ENCODE assay signal across 8 mouse cellular contexts in genomic region chr17:35909919-35910369, GRCm38 (mm10). TPM values are rescaled to one million over a fixed set of nuclear protein-coding genes. Genes with fewer than 3 reads are reported as not detected.
DNase-seq lines count a peak whose midpoint lies in the region; ATAC-seq and TF ChIP-seq lines count a peak whose summit lies in the region.

TSS of gene Atat1 (minus strand) at chr17:35910075.

- TF ChIP-seq CTCF in E14TG2a.4 (conservative IDR thresholded peaks at IDR 0.05; ENCODE audit: low read length) = no peak
- TF ChIP-seq CTCF in liver, postnatal 0 days (IDR thresholded peaks at IDR 0.05; ENCODE audit: low read depth) = no peak

- peaks cover 61% of the 10 kb centered on the region for H3K4me1 ChIP-seq in E14TG2a.4 (replicated peaks; ENCODE audit: low read depth, low read length)
- H3K4me1 ChIP-seq in forebrain, embryonic 13.5 days = peaks cover 25% of the 10 kb centered on the region
- H3K4me1 ChIP-seq in liver, postnatal 0 days (ENCODE audit: insufficient read depth) = peaks cover 9% of the 10 kb centered on the region
- peaks cover 15% of the 10 kb centered on the region for H3K4me1 ChIP-seq in neural tube, embryonic 14.5 days (ENCODE audit: control insufficient read depth, insufficient read depth, low read length)

- H3K4me2 ChIP-seq in forebrain, embryonic 13.5 days = peak within 1 kb of the TSS; percentile 95
- peak within 1 kb of the TSS; percentile 72 for H3K4me2 ChIP-seq in liver, postnatal 0 days (ENCODE audit: low read depth, low read length)
- H3K4me2 ChIP-seq in neural tube, embryonic 14.5 days (ENCODE audit: low read depth, low read length) = peak within 1 kb of the TSS; percentile 91

- peak; percentile 95 for DNase-seq in c-Kit-positive CD71-positive TER-119-positive erythroid progenitor cells, embryonic 14.5 days (ENCODE audit: low spot score)
- peak; percentile 95 to 98 for DNase-seq in heart, postnatal 10 days
- DNase-seq in large intestine, adult 2 months (ENCODE audit: low read depth, low spot score) = peak; percentile 95
- peak; percentile 99 for DNase-seq in liver, postnatal 0 days
- DNase-seq in testis, postnatal 10 days (ENCODE audit: low spot score) = peak; percentile 99

- ATAC-seq in forebrain, embryonic 13.5 days = peak; percentile 94
- peak; percentile 92 for ATAC-seq in liver, postnatal 0 days
- peak; percentile 93 for ATAC-seq in neural tube, embryonic 14.5 days (ENCODE audit: low read depth)

- H3K27ac ChIP-seq in forebrain, embryonic 13.5 days = peak within 1 kb of the TSS; percentile 85
- peak within 1 kb of the TSS; percentile 84 for H3K27ac ChIP-seq in liver, postnatal 0 days (ENCODE audit: low read depth)
- H3K27ac ChIP-seq in neural tube, embryonic 14.5 days (ENCODE audit: low read depth, low read length) = peak within 1 kb of the TSS; percentile 78

- peaks cover 81% of the 10 kb centered on the region for H3K36me3 ChIP-seq in E14TG2a.4 (ENCODE audit: insufficient read depth, low read length)
- peaks cover 68% of the 10 kb centered on the region for H3K36me3 ChIP-seq in forebrain, embryonic 13.5 days (ENCODE audit: poor library complexity, severe bottlenecking)
- peaks cover 29% of the 10 kb centered on the region for H3K36me3 ChIP-seq in liver, postnatal 0 days (replicated peaks; ENCODE audit: insufficient read depth, low read length)
- peaks cover 29% of the 10 kb centered on the region for H3K36me3 ChIP-seq in neural tube, embryonic 14.5 days (ENCODE audit: control insufficient read depth, insufficient read depth, low read length)

- WGBS in forebrain, embryonic 13.5 days = 3% methylated on average over 24 of the region's 25 CpGs
- WGBS in large intestine, adult 2 months = 2% methylated on average over 25 of the region's 25 CpGs
- 2% methylated on average over 25 of the region's 25 CpGs for WGBS in liver, postnatal 0 days (ENCODE audit: insufficient replicate concordance)
- WGBS in neural tube, embryonic 14.5 days = 3% methylated on average over 25 of the region's 25 CpGs

- TF ChIP-seq EP300 in liver, postnatal 0 days (IDR thresholded peaks at IDR 0.05; ENCODE audit: low read depth) = no peak

- no peaks in the 10 kb centered on the region for H3K9me3 ChIP-seq in E14TG2a.4 (ENCODE audit: low read length)
- no peaks in the 10 kb centered on the region for H3K9me3 ChIP-seq in forebrain, embryonic 13.5 days (replicated peaks)
- no peaks in the 10 kb centered on the region for H3K9me3 ChIP-seq in liver, postnatal 0 days (ENCODE audit: low read length)
- H3K9me3 ChIP-seq in neural tube, embryonic 14.5 days (ENCODE audit: control insufficient read depth, low read length) = no peaks in the 10 kb centered on the region

- H3K27me3 ChIP-seq in E14TG2a.4 (ENCODE audit: insufficient read depth, low read length) = no peaks in the 10 kb centered on the region
- no peaks in the 10 kb centered on the region for H3K27me3 ChIP-seq in forebrain, embryonic 13.5 days
- no peaks in the 10 kb centered on the region for H3K27me3 ChIP-seq in liver, postnatal 0 days (ENCODE audit: insufficient read depth, low read length)
- H3K27me3 ChIP-seq in neural tube, embryonic 14.5 days (ENCODE audit: control insufficient read depth, insufficient read depth, low read length) = no peaks in the 10 kb centered on the region

- peak within 1 kb of the TSS; percentile 85 for H3K9ac ChIP-seq in forebrain, embryonic 13.5 days
- peak within 1 kb of the TSS; percentile 46 for H3K9ac ChIP-seq in liver, postnatal 0 days (replicated peaks)
- peak within 1 kb of the TSS; percentile 70 for H3K9ac ChIP-seq in neural tube, embryonic 14.5 days (replicated peaks; ENCODE audit: low read depth, low read length)

- H3K4me3 ChIP-seq in E14TG2a.4 (replicated peaks; ENCODE audit: low read length) = peak within 1 kb of the TSS; percentile 83
- H3K4me3 ChIP-seq in forebrain, embryonic 13.5 days = peak within 1 kb of the TSS; percentile 74
- peak within 1 kb of the TSS; percentile 62 for H3K4me3 ChIP-seq in liver, postnatal 0 days (ENCODE audit: low read depth, low read length)
- peak within 1 kb of the TSS; percentile 52 for H3K4me3 ChIP-seq in neural tube, embryonic 14.5 days (ENCODE audit: low read depth, low read length)

- intact Hi-C loops in heart, postnatal 10 days (cut with DNase I) = loop anchor here (2.0 to 5.0 kb wide), 2 partner anchors 79 to 173 kb away; no protein-coding TSS in a partner anchor

RNA-seq across cellular contexts. Expression of gene Atat1, which starts in this region (rescaled TPM):
- polyA plus RNA-seq in forebrain, embryonic 13.5 days (2015; fragmentation: Nextera tagmentation; extraction: Ambion mirVana) = 331 and 355 TPM in 2 replicates
- total RNA-seq in heart, postnatal 10 days (2021) = 10 to 100 TPM; 12.1 to 16.3 TPM
- 20.0 and 45.4 TPM in 2 replicates for polyA plus RNA-seq in large intestine, adult 2 months (2012; rRNA removed)
- polyA plus RNA-seq in liver, postnatal 0 days (2015; fragmentation: Nextera tagmentation; extraction: Ambion mirVana) = 3.4 and 4.8 TPM in 2 replicates
- 448 and 481 TPM in 2 replicates for polyA plus RNA-seq in neural tube, embryonic 14.5 days (2014; fragmentation: Nextera tagmentation; extraction: Ambion mirVana)

Comparison
In these comparisons a context has a peak if more than half of its experiments do, and no peak if none do; other contexts are left out.
1. Peak in every context shown above with its lines: DNase-seq, ATAC-seq, H3K4me3 ChIP-seq and H3K27ac ChIP-seq.